Mouse (Mus musculus) midbrain, embryonic 10.5 days (tissue): ENCODE data around the gene Gm12830. TPM values are rescaled to one million over a fixed set of nuclear protein-coding genes. Genes with fewer than 3 reads are reported as not detected.

Experiments used
- DNase-seq: peaks from one replicate; pipeline ENCODE4 v3.0.0-alpha.2; 2017; ENCODE audit warnings: low spot score
- H3K27ac ChIP-seq: fragments of 300-500 bp; sonication (generic); replicated peaks from 2 replicates; pipeline ENCODE4 v1.5.1; 2016; ENCODE audit warnings: mild to moderate bottlenecking
- H3K27me3 ChIP-seq: fragments of 300-500 bp; sonication (generic); 2 replicates; pipeline ENCODE4 v1.6.1; 2016; ENCODE audit warnings: low read depth, mild to moderate bottlenecking; ENCODE audit not compliant: poor library complexity, severe bottlenecking
- H3K36me3 ChIP-seq: fragments of 300-500 bp; sonication (generic); 2 replicates; pipeline ENCODE4 v1.6.1; 2016; ENCODE audit warnings: mild to moderate bottlenecking, moderate library complexity
- H3K4me1 ChIP-seq: fragments of 300-500 bp; sonication (generic); 2 replicates; pipeline ENCODE4 v1.6.1; 2016
- H3K4me3 ChIP-seq: fragments of 300-500 bp; sonication (generic); 2 replicates; pipeline ENCODE4 v1.5.1; 2016; ENCODE audit warnings: mild to moderate bottlenecking, moderate library complexity
- H3K9me3 ChIP-seq: fragments of 300-500 bp; sonication (generic); replicated peaks from 2 replicates; pipeline ENCODE4 v1.6.1; 2016; ENCODE audit warnings: mild to moderate bottlenecking
- WGBS: fragments of 180-500 bp; shearing (Covaris S2); methylation state at CpG from one replicate; pipeline ENCODE4 v1.1.7; 2016; 5-methylcytosine and 5-hydroxymethylcytosine counted together
- polyA plus RNA-seq: library from polyadenylated mRNA; unstranded; fragments of >200 nt; fragmentation: Nextera tagmentation; extraction: Ambion mirVana; gene quantifications from 2 replicates; pipeline ENCODE4 v1.2.1, GENCODE M21; 2016

Gene Gm12830
- polyA plus RNA-seq, 1 experiment from 2014 or later: not detected

DNA sequence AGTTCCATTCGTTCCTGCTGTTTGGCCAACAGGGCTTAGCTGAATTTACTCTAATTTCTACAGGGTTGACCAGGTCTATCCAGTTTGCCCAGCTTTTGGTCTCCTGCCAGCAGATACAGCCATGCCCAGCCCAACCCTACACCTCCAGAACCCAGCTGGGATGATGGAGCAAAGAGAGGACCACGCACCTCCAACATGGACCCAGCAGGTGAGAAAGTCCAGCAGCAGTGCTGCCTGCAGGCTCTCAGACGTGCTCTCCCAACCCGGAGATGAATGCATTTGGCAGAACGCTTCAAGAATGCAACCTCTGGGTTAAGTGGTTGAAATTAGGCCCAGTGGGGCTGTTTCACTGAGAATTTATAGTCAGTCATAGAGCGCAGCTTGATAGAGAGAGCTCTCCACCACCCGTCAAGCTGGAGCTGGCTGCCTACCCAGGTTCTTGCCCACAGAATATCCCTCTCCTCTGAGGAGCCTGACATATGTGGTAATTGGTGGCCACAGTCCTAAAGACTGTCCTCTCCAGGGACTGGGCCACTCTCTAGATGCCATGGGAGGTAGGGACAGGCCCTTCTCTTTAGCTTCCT is 23.4 kb upstream of the Gm12830 start:
- H3K36me3 ChIP-seq: no peaks in the 10 kb centered on the region
- no peak overlapping the region for H3K4me3 ChIP-seq
- H3K27ac ChIP-seq: no peak overlapping the region
- DNase-seq: no peak
- H3K9me3 ChIP-seq: no peaks in the 10 kb centered on the region
- WGBS: 80% methylated on average over 7 of the region's 7 CpGs
- H3K27me3 ChIP-seq: peaks cover 25% of the 10 kb centered on the region; the same call in 1 of the 2 replicates
- peaks cover 14% of the 10 kb centered on the region for H3K4me1 ChIP-seq

DNA sequence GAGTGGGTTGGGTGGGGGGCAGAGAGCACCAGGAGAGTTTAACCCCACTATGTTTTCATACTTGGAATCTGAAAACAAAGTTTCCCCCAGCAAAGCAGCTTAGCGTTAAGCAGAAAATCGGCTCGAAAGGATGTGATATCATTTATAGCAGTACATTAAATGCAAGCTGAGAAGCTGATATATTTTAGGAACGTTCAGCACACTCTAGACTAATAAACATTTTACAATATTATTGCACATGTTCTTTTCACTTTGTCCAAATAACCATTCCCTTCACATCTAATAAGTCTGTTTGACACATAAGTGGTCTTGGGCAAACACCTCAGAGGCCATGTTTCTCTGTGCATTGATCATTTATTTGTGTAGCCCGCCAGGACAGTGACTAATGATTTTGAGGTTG is 17.4 kb upstream of the Gm12830 start:
- H3K27me3 ChIP-seq: peaks cover 16% of the 10 kb centered on the region; the same call in 1 of the 2 replicates

DNA sequence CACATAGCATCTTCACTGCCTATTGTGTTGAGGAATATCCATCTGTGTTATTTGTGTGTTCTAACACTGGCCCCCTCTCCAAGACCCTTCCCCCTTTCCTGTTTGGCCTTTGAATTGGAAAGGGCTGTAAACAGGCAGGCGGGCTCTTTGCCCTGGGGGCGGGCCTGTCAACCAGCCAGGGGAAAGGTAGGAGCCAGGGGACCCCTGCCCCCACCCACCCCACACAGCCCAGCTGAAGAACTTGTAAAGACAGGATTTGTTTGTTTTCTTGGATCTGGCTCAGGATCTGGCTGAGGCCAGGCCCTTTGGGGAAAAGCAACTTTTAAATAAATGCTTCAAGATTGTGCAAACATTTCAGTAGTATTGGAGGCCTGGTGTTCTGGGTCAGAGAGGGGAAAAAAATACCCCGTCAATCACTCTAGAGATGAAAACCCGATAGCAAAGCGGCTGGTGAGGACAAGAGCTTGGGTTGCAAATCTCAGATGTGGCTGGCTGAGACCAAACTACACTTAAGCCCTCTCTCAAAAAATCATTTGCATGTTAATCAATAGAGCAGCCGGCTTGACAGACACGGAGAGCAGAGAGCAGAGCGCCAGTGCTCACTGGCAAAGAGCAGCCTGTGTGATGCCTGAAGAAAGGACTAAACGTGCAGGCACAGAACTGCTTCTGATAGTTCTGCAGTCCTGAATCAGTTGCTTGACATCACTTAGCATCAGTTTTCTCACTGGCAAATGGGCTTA is 2.4 kb upstream of the Gm12830 start:
- no peak overlapping the region for H3K4me3 ChIP-seq
- WGBS: 4% methylated on average over 9 of the region's 9 CpGs
- H3K27ac ChIP-seq: peak overlapping the region; percentile 73
- no peaks in the 10 kb centered on the region for H3K9me3 ChIP-seq
- DNase-seq: peak; percentile 42
- peaks cover 77% of the 10 kb centered on the region for H3K27me3 ChIP-seq
- no peaks in the 10 kb centered on the region for H3K36me3 ChIP-seq
- H3K4me1 ChIP-seq: peaks cover 44% of the 10 kb centered on the region

More for the DNA sequence above, 17.4 kb upstream of the Gm12830 start:
- no peaks in the 10 kb centered on the region for H3K4me1 ChIP-seq
- no peak overlapping the region for H3K27ac ChIP-seq
- H3K36me3 ChIP-seq: no peaks in the 10 kb centered on the region
- no peak for DNase-seq
- no peak overlapping the region for H3K4me3 ChIP-seq
- no peaks in the 10 kb centered on the region for H3K9me3 ChIP-seq
- 87% methylated on average over 5 of the region's 5 CpGs for WGBS

DNA sequence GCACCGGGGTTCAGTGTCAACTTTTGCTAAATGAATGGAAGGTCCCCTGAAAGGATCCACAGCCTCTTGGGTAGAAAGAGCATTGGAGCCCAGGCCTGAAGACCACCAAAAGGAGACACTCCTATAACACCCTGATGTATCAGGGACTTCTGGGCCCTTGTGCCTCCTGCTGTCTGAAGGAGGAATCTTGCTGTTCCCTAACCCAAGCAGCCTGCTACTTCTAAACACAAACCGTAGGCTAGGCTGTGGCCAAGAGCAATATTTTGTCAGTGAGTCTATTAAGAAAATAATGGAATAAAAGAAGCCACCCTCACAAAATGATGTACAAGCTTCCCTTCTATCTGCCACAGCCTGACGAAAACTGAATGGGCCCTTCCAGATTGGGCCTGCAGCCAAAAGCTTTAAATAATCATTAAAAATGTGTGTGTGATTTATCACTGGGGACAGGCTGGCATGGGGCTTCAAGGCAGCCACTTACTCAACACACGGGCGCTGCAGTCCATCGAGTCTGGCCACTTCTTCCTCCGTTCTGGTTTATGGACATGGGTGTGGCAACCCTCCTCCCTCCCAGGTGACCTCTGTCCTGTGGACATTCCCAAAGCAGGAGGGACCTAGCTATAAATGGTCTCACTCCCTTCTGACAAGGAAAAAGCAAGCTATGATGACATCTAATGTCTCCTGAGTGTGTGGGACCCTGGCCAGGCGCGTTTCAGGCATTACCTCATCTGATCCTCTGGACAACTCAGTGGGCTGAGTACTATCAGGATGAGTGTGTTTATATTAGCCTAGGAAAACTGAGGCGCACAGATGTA is 13.5 kb downstream of the Gm12830 start:
- H3K4me3 ChIP-seq: no peak overlapping the region
- no peaks in the 10 kb centered on the region for H3K36me3 ChIP-seq
- no peaks in the 10 kb centered on the region for H3K9me3 ChIP-seq
- DNase-seq: no peak
- H3K4me1 ChIP-seq: no peaks in the 10 kb centered on the region
- 84% methylated on average over 10 of the region's 10 CpGs for WGBS
- H3K27me3 ChIP-seq: peaks cover 23% of the 10 kb centered on the region
- H3K27ac ChIP-seq: no peak overlapping the region

DNA sequence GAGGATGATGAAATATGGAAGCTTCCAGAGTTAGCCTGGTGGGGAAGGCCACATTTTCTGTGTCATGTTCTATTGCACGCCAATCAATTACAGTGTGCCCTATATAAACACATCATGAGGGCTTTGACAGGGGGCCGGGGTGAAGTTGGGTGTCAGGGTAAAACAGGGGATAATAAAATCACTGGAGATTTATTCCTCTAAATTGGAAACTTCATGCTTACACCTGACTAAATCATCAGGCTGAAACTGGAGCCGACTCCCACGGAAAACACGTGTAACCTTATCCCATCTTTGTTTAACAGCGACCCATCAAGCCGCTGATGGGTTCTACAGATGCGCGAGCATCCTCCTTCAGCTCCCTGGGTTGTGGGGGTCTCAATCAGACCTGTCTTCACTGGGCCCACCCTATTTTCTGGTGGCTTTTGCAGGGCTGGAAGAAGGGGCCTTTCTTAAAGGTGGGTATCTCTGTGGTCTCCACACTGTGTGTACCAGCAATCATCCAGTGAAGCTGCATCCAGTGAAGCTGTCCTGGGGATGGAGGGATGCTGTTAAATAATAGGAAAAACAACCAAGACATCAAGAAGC is 19.9 kb downstream of the Gm12830 start:
- Histone ChIP-seq H3K4me3 (no peak overlapping the region), H3K27me3 (peaks cover 80% of the 10 kb centered on the region), H3K27ac (no peak overlapping the region), H3K9me3 (peaks cover 6% of the 10 kb centered on the region; the same call in 1 of the 2 replicates), H3K4me1 (peaks cover 15% of the 10 kb centered on the region), H3K36me3 (no peaks in the 10 kb centered on the region)
- 59% methylated on average over 9 of the region's 9 CpGs for WGBS
- no peak for DNase-seq

DNA sequence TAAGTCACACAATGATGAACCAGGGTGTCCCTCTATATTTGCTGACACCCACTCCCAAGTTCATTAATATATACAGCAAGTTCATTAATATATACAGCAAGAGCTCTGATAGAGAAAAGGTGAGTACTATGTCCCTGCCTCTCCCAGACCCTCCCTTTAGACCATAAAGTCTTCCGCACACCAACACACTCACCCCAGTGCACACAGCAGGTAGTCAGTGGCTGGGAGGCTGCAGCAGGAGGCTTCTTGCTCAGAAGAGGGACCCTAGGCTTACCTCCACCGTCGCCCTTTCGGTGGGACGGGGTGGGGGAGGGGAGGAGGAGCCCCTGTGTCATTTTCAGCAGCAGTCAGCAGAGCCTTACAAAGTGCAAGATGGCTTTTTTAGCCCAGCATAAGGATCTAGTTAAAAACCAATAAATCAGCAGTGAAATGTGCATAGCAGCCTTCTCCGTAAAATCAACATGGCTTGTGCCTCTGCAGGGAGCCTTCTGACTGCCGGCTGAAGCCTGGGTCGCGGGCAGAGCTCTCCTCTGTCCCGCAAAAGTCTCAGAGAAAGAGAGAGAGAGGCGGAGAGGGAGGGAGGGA is 20.9 kb downstream of the Gm12830 start:
- Histone ChIP-seq H3K4me3 (peak overlapping the region; percentile 62; the same call in 1 of the 2 replicates), H3K36me3 (no peaks in the 10 kb centered on the region), H3K4me1 (peaks cover 15% of the 10 kb centered on the region), H3K9me3 (peaks cover 6% of the 10 kb centered on the region; the same call in 1 of the 2 replicates), H3K27ac (no peak overlapping the region), H3K27me3 (peaks cover 89% of the 10 kb centered on the region)
- 6% methylated on average over 9 of the region's 11 CpGs for WGBS
- peak; percentile 31 for DNase-seq

DNA sequence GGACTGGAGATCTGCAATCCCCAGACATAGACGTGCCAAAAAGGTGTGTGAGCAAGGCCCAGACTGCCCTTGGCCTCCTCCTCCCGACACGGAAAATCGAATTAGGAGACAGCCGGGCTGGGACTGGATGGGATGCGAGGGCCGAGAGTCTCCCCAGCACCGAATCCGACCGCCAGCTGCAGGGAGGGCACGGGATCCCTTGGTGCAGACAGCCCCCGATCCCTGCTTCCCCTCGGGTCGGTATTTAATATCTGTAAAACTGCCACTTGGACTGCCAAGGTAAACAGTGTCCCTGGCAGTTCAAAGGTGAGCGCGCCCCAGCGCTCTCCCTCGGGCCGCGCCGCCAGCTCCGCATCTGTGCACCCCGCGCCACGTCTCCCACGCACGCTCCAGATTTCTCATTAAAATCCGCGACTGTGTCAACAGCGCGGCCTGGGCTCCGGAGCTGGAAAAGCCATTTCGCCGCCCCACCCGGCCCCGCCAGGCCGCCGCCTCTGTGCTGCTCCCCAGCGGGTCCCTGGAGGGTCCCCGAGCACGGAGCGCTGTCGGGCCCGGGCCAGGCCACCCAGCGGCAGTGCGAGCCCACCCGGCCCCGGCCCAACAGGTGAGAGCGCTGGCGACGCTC is 21.7 kb downstream of the Gm12830 start:
- Histone ChIP-seq H3K27me3 (peaks cover 84% of the 10 kb centered on the region), H3K9me3 (peaks cover 8% of the 10 kb centered on the region; the same call in 1 of the 2 replicates), H3K4me1 (peaks cover 15% of the 10 kb centered on the region), H3K36me3 (no peaks in the 10 kb centered on the region), H3K4me3 (peak overlapping the region; percentile 62), H3K27ac (peak overlapping the region; percentile 59; the same call in 1 of the 2 replicates)
- peak; percentile 38 for DNase-seq
- 1% methylated on average over 51 of the region's 51 CpGs for WGBS

DNA sequence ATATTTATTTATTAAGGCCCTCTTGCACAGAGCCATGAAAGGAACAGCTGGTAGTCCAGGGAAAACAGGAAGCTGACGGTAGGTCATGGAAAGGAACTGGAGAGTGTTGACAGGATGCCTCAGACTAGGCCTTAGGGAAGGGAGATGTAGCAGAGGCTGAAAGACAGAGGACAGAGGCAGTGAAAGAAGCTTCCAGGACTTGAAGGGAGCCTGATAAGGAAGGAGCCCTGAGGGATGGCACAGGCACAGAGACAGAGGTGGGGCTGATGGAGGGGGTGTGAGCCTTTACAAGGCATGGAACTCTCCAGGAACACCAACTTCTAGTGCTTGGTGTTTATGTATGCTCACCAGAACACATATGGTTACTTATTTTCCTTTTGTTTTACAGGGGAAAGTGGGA is 23.1 kb downstream of the Gm12830 start:
- peaks cover 15% of the 10 kb centered on the region for H3K4me1 ChIP-seq
- no peak overlapping the region for H3K4me3 ChIP-seq
- DNase-seq: no peak
- H3K9me3 ChIP-seq: peaks cover 9% of the 10 kb centered on the region; the same call in 1 of the 2 replicates
- 64% methylated on average over 1 of the region's 1 CpGs for WGBS
- peaks cover 77% of the 10 kb centered on the region for H3K27me3 ChIP-seq
- no peak overlapping the region for H3K27ac ChIP-seq
- H3K36me3 ChIP-seq: no peaks in the 10 kb centered on the region

DNA sequence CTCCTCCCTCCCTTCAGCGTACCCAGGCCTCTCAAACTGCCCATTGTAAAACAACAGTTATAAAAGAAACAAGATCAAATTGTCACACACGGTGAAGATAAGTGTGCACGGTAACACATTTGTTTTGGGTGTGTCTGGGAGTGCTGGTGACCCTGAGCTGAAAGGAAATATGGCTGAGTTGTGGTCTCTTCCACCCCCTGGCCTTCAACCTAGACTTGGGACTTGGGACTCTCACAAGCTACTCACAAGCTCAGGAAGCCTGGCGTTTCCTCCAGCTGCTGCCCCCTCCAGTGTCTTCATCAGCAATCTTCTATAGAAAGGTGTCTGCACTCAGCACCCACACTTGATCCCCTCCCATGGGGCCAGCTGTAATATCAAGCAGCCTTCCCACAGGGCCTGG is 24.1 kb downstream of the Gm12830 start:
- no peak overlapping the region for H3K4me3 ChIP-seq
- no peak for DNase-seq

DNA sequence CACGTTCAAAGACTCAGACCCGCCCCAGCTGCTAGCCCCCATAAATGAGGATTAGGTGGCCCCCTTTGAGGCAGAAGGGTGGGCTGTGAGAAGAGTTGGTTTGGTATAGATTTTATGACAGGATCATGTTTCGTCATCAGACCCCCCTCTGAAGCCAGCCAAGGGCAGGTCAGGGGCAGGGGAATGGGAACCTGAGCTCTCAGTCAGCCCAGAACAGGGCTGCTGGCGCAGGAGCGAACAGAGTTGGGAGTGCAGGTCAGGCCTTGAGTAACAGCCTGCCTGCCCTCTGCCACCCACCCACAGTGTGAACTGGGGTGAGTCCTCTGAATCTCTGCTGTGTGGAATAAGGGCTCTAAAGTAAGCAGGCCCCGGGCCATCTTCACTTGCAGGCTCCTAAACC is 25.2 kb downstream of the Gm12830 start:
- no peak for DNase-seq
- no peak overlapping the region for H3K4me3 ChIP-seq
- peaks cover 56% of the 10 kb centered on the region for H3K27me3 ChIP-seq
- no peaks in the 10 kb centered on the region for H3K36me3 ChIP-seq
- WGBS: 78% methylated on average over 6 of the region's 6 CpGs
- peaks cover 15% of the 10 kb centered on the region for H3K4me1 ChIP-seq
- no peak overlapping the region for H3K27ac ChIP-seq
- H3K9me3 ChIP-seq: peaks cover 9% of the 10 kb centered on the region; the same call in 1 of the 2 replicates

More for the DNA sequence above, 24.1 kb downstream of the Gm12830 start:
- H3K4me1 ChIP-seq: peaks cover 15% of the 10 kb centered on the region
- H3K36me3 ChIP-seq: no peaks in the 10 kb centered on the region
- 56% methylated on average over 4 of the region's 4 CpGs for WGBS
- peaks cover 9% of the 10 kb centered on the region; the same call in 1 of the 2 replicates for H3K9me3 ChIP-seq
- H3K27me3 ChIP-seq: peaks cover 67% of the 10 kb centered on the region
- H3K27ac ChIP-seq: no peak overlapping the region

DNA sequence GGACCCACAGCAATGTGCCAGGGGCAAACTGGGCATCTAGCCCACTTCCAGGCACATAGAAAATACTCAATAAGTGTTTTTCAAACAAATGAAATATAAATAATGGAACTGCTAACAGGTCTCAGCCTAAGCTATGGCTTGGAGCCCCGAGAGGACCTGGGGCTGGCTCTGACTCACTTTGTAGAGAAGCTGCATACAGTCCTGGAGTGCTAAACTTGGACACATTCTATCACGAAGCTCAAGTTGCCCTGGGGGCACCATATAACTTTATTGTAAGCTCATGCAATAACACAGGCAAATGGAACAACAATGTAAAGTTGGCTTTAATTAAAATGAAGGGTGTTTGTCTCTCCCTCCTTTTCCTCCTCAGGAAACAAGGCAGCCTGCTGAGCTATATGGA is 32.4 kb downstream of the Gm12830 start:
- 78% methylated on average over 2 of the region's 2 CpGs for WGBS
- Histone ChIP-seq H3K4me1 (peaks cover 7% of the 10 kb centered on the region), H3K4me3 (no peak overlapping the region), H3K36me3 (no peaks in the 10 kb centered on the region), H3K9me3 (no peaks in the 10 kb centered on the region), H3K27ac (no peak overlapping the region), H3K27me3 (0 out of 2 replicates have a peak, but pooled peaks cover 11% of the 10 kb centered on the region)
- no peak for DNase-seq

DNA sequence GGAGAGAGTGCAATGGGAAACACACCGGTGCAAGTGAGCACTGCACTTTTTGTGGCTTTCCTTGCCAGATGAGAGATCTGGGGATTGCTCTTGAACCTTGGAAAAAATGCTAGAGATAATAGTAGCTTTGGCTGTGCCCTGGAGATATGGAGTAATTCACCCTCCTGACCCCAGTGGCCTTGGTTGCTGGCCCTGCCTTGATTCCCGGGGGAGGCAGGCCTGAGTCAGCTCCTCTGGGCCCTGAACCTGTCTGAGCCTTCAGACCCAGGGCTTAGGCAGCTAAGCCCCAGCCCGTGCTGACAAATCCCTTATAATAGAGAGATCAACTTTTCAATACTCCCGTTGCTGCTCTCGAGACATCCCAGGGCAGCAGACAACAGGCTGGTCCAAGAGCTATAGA is 36.9 kb downstream of the Gm12830 start:
- H3K36me3 ChIP-seq: no peaks in the 10 kb centered on the region
- no peak for DNase-seq
- no peak overlapping the region for H3K4me3 ChIP-seq
- H3K27ac ChIP-seq: no peak overlapping the region
- 0 out of 2 replicates have a peak, but pooled peaks cover 16% of the 10 kb centered on the region for H3K27me3 ChIP-seq
- H3K9me3 ChIP-seq: no peaks in the 10 kb centered on the region
- 31% methylated on average over 5 of the region's 5 CpGs for WGBS
- peaks cover 7% of the 10 kb centered on the region for H3K4me1 ChIP-seq
